Mouse (Mus musculus): ENCODE results near the gene Sox30. TPM values are rescaled to one million over a fixed set of nuclear protein-coding genes. Genes with fewer than 3 reads are reported as not detected.

The Sox30 gene
- under 1 TPM in 1 of 2 experiments, not detected in 1; 0.13 TPM for total RNA-seq (2021)
- long read RNA-seq, experiment 1, partial matches to known transcripts: 0 of 1 reads
- long read RNA-seq, experiment 1, other reads (novel, unspliced or antisense): 1 of 1 reads
- long read RNA-seq, experiment 2, partial matches to known transcripts: 0 of 1 reads
- long read RNA-seq, experiment 2, other reads (novel, unspliced or antisense): 1 of 1 reads

GRCm38 (mm10) chr11:45979946-45980892 lies at the start of gene Sox30:
Gene Sox30, plus strand, starts transcription at chr11:45980310.
- DNase-seq: peak; percentile 31 to 50

DNA sequence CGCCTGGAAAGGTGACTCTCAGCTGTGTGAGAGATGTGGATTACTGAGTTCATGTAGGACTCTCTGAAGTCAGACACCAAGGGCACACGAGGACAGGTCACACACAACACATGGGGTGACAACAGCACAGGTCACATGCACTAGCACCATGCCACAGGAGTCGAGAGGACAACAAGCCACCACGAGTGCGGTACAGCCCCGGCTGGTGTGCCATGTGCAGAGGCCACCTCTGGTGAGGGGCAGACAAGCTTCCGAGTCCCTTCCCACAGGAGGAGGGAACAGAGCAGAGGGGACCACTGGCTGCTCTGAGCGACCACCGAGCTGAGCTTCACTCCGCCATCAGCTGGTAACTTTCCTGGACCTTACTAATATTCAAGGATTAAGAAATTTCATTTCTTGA lies 47.3 kb upstream of the Sox30 start:
- DNase-seq: no peak

- no peak for DNase-seq
Measured at GRCm38 (mm10) chr11:45937478-45937877, 42.6 kb upstream of the Sox30 start.

DNA sequence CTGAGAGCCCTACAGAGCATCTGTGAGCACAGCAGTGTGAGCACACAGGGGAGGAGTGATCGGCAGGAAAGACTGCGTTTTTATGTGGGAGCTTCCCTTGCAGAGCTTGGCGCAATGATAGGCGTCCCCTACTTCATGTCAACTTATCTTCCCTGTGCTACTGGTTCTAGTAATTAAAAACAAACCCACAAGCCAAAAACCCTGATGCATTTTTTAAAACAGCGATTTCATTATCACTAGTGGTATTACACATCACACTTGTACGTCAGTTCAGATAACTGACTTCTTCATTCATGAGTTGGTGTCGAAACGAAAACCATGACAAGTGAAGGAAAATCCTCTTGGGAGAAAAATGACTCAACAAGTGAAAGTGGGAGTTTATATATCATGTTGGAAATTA lies 41.2 kb upstream of the Sox30 start:
- DNase-seq: no peak

DNA sequence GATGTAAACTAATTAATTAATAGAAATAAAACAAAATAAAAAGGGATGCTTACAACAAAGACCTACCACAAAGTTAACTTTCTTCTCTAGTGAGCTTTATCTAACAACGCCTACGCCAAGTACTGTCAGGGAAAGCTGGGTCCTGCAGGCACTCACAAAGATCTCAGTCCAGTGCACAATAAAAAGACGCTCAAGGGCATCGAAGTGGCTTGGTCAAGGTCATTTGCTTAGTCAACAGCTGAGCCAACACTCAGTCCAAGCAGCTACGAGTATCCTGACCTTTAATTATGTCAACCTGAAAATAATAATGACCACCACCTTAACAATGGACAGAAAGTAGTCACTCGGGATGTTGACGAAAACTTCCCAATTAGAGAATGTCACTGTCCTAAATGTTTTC lies 37.8 kb upstream of the Sox30 start:
- DNase-seq: no peak

DNA sequence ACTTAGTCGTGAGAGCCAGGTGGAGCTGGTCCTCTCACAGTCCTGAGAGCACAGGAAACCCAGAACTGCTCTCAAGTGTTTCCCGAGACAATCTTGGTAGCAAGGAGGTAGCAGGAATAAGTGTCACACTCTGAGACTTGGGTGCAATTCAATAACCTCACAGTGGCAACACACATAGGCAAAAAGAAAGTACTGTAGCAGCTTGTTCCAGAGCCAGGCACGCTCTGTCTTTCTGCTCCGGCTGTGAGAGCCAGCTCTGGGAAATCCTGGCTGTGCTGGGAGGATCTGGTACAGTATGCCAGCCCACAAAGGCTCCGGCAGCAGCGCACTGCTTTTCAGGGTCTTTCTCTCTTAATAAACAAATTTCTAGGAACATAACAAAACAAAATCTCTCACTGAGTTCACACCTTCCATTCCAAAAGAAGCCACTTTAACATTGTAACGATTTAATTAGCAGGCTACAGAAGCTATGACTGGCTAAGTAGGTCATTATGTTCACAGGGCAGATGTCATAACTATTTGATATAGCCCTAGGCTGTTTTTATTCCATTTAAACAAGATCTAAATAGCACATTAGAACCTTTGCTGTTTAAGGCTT lies 36.9 kb upstream of the Sox30 start:
- DNase-seq: peak; percentile 30 to 32

- DNase-seq: peak in 1 of 2 experiments; percentile 22
Measured at GRCm38 (mm10) chr11:45943891-45944642, 36.0 kb upstream of the Sox30 start.

DNA sequence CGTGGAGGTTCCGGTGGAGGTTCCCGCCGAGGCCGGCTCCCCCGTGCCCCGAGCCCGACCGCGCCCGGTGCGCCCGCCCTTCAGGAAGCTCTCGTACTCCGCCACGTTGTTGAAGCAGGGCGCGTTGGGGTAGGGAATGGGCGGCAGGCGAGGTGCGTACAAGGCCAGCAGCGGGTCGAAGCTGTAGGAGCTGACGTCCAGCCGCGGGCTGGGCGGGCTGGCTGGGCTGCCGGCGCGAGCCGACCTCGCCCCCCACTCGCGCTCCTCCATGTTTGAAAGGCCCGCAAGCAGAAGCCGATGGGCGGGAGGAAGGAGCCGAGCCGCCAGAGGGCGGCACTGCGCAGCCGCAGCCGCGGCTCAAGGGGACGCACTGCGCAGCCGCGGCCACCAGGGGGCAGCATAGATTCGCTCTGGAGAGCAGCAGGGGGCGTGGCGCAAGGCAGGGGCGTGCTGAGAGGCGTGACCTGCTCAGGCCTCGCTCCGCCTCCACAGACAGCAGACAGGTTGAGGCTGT lies 35.4 kb upstream of the Sox30 start, which contains the start of gene Lsm11:
Lsm11 (minus strand) TSS at position 293 of the 514 bp plus-strand sequence.
- peak; percentile 96 to 99 for DNase-seq

DNA sequence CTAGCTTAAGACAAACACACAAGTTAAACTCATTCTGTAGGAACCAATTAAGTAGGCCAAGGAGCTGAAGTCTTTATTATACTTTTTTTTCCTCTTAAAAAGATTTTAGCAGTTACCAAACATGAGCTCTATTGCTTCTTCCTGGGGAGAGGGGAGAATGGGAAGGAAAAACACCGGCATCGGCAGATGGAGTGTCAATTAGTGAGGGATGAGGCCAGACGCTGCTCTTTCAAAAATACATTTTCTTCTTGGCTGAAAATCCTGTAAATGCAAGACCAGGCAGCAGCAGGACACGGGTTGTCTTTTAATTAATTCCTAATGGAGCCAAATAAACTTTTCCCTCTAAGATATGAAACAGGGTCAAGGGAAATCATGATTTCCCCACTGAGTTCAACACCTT lies 33.3 kb upstream of the Sox30 start:
- DNase-seq: no peak

DNA sequence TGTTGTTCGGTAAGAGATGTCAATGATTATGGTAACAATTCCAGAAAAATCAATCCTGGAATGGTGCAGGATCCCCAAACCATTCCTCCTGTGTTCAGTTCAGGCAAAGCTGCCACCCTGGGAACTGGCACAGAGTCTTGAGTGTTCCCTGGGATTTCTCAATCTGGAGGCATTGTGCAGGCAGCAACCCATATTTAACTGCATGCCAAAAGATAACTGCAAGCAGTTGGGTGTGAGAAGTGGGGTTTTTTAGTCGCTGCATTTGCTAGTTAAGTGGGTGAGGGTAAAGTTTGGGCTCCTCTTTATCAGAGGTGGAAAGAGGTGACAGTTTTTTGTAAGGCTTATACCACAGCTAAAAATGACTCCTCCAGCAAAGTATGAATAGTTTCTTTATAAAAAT lies 32.6 kb upstream of the Sox30 start:
- DNase-seq: no peak

DNA sequence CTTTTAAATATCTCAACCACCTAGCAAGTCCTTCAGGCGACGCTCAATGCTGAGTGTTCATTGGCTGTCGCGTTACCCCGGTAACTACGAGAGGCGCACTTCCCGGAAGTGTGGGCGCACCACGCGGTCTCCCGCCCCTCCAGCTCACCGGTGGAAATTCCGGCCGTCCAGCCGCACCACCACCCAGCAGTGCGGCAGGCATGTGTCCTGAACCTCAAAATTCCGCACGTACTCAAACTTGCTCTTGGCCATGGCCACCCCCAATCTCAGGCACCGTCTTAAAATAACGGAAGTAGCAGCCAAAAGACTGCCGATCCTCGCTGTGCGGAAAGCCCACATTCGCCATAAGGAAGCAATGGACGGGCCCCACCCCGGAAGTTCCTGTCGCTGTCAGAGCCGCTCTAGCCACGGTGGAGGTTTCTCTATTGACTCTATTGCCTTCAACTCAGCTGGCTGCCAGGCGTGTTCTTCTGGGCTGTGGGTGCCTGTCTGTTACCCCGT lies 24.9 kb upstream of the Sox30 start, which contains the start of gene Thg1l:
Thg1l (minus strand) TSS at position 368 of the 501 bp plus-strand sequence.
- DNase-seq: peak; percentile 95

DNA sequence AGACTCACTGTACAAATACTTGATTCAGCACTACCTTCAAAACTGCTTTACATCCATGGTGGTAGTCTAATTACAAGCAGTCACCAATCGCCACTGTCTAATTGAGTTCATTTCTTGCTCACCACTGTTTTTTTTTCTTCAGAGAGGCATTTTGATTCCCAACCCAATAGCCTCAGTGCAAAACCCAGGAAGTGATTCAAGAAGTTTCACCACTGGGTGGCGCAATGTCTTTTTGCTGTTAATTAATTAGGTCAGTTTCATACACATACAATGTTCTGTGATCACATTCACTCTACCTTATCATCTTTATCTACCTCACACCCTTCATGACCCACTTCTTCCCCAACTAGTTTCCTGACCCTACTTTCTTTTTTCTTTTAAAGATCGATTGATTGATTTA lies 20.5 kb upstream of the Sox30 start:
- DNase-seq: peak in 1 of 2 experiments; percentile 34

- DNase-seq: no peak
Measured at GRCm38 (mm10) chr11:45960003-45960402, 20.1 kb upstream of the Sox30 start.

GRCm38 (mm10) chr11:45966896-45967295 lies 13.2 kb upstream of the Sox30 start:
- DNase-seq: no peak

- no peak for DNase-seq
Measured at GRCm38 (mm10) chr11:45968466-45968865, 11.6 kb upstream of the Sox30 start.

DNA sequence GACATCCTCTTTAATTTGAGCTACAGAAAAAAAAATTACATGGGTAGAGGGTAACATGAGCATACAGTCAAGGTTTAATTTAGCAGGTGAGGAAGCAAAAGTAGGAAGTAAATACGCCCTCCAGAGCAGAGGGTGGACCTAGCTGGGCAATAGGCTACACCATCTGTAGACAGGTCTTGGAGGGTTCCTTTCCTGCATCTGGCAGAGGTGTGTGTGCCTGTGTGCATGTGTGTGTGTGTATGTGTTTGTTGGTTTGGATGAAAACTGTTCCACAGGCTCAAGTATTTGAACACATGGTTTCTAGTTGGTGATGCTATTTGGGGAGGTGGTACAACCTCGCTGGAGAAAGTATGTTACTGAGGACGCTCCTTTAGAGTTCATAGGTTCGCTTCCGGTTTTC lies 6.5 kb upstream of the Sox30 start:
- no peak for DNase-seq

GRCm38 (mm10) chr11:45974466-45974865 lies 5.6 kb upstream of the Sox30 start:
- no peak for DNase-seq

DNA sequence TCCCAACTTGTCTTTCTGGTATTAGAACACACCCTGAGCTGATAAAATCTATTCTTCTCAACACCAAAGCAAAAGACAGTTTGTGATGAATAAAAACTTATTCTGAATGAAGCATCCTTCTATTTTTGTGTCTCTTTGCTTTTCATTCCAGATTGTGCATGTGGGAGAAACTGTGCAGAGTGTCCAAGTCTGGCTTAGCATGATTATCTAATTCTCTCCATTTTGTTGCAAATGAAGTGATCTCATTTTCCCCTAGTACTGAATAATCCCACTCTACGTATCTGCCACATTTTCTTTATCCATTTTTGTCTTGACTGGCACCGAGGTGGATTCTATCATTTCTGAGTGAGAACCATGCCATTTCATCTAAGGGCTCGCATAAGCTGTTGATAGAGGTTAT lies 4.0 kb upstream of the Sox30 start:
- DNase-seq: no peak

GRCm38 (mm10) chr11:45980893-45981253 lies 763 bp downstream of the Sox30 start:
- peak in 1 of 2 experiments; percentile 5 for DNase-seq

- DNase-seq: peak in 1 of 2 experiments; percentile 32
Measured at GRCm38 (mm10) chr11:45991604-45992003, 11.5 kb downstream of the Sox30 start.

- DNase-seq: no peak
Measured at GRCm38 (mm10) chr11:45992087-45992486, 12.0 kb downstream of the Sox30 start.

DNA sequence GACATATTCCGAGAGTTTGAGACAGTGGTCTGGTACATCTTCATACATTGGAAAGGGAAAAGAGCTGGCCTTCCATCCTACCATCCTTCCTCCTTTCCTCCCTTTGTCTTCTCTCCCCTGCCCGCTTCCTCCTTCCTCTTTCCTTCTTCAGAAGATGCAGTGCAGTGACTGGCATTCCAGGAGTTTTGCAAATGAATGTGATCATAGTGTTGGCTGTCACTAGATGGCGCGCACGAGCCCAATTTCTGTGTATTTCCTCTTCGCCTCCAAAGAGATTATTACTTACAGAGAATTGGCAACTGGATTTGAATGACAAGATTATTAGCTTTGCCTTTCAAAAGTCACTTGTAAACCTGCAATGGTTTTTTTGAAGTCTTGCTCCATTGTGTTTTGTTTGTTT lies 36.0 kb downstream of the Sox30 start:
- DNase-seq: peak; percentile 54 to 86

Data from heart, adult 18-20 months (tissue).